Mouse (Mus musculus) right cerebral cortex, postnatal 36 days (tissue): ENCODE measurements around the gene Sel1l3.

Source experiments
- DNase-seq, 2 experiments: peaks; one replicate each; pipeline ENCODE4 v3.0.0; 2022; ENCODE audit warnings: low spot score in 2 of 2, mixed read lengths in 1 of 2

Gene Sel1l3

DNA sequence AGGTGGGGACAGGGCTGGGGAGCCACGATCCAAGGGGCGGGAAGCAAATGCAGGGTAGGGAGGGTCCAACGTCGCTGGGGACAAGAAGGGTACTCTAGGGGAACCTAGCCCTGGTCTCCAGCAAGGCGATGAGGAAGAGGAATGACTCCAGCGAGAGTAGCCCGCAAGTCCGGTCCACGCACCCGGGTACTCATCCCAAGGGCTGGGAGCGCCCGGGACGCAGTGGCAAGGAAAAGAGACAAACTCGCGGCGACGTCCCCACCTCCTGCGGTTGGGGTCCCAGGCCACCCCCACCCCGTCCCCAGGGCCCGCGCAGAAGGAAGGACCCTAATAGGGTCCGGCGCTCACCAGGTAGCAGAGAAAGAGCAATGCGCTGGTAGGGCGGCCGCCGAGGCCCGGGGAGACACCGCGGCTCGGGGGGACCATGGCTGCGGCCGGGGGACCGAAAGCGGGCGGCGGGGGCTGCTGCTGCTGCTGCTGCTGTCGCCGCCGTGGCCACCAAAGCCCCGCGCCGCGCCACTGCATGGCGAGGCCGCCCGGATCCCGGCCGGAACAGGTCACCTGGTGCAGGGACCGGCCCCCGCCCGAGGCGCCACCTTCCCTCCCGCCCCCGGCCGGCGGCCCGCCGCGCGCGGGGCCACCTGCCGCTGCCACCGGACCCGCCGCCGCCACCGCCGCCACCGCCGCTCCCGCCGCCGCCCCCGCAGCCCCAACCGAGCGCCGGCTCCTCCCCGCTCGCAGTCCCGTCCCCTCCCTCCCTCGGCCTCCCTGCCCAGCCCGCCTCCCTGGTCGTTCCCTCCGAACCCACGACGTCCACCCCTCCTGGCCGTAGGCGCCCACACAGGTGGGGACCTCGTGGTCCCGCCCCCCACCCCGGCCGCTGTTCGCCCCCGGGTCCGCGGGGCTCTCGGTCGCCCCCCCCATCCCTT is 681 bp downstream of the Sel1l3 start:
- DNase-seq = no peak

DNA sequence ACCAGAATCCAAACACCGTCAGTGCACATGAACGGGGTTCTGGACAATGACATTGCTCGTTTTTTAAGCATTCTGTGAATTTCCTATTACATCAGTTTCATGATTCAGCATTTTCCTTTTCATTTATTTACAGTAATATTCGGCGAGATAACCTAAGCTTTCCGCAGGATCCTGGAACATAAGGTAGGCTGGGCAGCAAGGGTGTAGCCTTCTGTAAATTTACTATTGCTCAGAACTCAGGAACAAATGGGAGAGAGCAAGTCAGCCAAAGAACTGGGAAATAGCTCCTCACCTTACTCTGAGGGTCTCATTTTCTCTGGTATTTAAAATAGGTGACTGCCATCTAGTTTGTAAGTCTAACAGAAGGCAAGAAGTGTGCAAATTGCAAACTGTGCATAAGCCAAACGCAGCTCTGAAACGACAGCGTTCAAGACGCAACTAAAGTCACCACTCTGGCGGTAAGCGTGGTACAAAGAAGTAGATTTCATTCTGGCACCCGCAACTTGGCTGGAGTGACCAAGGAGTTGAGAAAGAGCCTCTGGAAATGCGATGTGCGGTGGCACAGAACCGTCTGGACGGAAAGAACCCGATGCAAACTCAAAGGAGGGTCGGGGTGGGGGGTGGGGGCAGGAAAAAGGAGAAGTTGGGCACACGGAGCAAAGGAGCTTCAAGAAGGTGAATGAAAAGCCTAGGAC is 1.5 kb downstream of the Sel1l3 start:
- no peak for DNase-seq

- DNase-seq = no peak
These were observed 2.5 kb downstream of the Sel1l3 start for GRCm38 (mm10) chr5:53211241-53211640.

GRCm38 (mm10) chr5:53210481-53210880 is 3.2 kb downstream of the Sel1l3 start:
- no peak for DNase-seq

DNA sequence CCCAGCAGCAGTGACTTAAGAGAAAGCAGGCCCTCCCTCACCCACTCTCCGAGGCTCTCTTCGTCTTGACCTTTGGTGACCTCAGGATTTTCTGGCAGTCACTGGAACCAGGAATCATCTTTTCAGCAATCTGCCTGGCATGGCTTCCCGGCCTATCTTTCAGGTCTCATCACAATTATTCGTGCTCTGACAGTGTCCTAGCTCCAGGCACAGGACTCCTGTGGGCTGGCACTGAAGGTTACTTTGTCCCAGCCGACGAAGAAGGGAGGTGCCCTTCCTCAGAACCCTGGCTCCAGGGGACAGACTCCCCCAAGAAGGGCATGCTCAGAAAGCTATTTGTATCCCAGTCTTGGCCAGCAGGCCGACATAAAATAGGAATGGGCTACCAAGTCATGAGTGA is 4.0 kb downstream of the Sel1l3 start:
- no peak for DNase-seq

DNA sequence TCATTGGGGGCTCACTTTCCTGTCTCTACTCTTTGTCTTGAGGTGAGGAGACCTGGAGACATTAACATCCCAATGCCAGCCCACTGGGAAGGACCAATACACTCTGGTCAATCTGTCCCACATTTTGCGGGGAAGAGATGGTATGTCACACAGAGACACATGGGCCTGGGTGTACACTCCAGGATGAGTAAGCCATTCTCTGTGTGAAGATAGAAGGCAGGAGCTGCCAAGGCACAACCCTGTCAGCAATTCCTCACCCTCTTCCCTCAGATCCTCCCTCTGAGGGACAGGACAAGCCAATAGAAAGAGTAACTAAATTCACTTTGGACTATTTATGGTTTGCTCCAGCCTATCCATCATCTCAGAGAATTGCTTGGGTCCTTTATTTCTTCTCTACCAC is 5.0 kb downstream of the Sel1l3 start:
- DNase-seq = no peak

GRCm38 (mm10) chr5:53206575-53206974 is 7.2 kb downstream of the Sel1l3 start:
- DNase-seq = no peak

DNA sequence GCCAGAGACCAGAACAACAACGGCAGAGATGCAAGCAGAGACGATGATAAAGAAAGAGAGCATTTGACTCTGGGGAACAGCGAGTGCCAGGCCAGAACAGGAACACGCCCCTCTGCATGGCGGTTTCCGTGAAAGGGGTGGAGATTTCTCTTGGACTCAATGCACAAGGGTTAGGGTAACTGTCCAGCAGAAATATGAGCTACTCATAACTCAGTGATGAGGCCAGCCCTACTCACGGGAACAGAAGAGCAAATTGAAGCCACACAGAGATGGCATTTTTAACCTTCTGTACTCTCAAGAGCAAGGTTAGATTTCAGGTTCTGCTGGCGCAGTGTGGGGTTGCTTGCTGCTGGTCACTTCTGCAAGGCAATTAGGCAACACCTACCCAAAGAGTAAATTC is 11.0 kb downstream of the Sel1l3 start:
- DNase-seq = no peak

GRCm38 (mm10) chr5:53200825-53201224 is 12.9 kb downstream of the Sel1l3 start:
- DNase-seq = no peak

DNA sequence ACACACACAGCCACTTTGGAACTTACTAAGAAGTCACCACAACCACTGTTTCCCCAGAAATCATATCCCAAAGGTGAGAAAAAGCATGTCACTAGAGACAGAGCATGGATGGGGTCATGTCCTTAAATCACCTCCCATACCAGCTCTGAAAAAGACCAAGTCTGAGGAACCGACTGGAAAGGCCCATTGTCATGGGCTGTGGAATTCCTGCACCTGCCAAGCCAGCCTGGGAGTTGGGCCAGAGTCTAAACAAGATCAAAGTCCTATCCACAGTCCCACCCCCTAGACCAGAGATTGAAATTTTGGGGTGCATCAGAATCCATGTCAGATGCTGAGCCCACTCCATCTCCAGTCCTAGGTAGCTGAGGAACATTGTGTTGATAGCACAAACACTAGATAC is 15.3 kb downstream of the Sel1l3 start:
- DNase-seq = no peak

GRCm38 (mm10) chr5:53196387-53197088 is 17.2 kb downstream of the Sel1l3 start:
- no peak for DNase-seq

GRCm38 (mm10) chr5:53194841-53195240 is 18.9 kb downstream of the Sel1l3 start:
- no peak for DNase-seq

DNA sequence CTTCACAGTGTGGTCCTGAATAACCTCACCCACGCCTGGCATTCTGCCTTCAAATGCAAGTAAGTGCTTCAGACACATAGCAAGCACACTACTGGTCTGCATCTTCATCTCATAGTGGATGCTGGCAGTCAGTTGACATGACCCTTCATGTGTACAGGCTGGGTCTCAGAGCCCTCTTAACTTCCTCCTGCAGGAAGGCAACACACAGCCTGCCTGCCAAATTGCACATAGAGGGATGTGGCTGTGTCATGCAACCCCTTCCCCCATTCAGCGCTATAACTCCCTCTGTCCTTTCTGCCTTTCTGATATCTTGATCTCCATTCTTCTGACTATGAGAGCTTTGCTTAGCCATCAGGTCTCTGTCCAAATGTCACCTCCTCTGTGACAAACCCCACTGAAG is 19.3 kb downstream of the Sel1l3 start:
- DNase-seq = no peak

GRCm38 (mm10) chr5:53193092-53194030 is 20.4 kb downstream of the Sel1l3 start:
- no peak for DNase-seq

- DNase-seq = no peak
These were observed 25.1 kb downstream of the Sel1l3 start for GRCm38 (mm10) chr5:53188608-53189007.

DNA sequence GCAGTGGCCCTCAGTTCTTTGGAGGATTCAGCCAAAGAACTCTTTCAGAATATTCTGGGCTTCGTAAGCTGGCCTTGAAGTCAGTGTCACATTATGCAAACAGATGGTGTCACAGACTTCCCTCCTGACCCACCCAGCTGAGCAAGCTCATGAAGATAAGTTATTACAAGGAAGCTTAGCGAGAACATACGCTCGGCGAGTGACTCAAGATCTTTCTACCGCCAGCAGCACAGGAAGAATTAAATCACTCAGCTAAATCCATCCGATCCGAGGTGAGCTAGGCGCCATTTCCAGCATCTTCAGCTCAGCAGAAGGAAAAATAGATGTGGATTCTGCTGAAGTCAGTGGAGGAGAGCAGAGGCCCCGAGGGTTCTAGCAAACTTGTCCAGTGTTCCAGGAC is 26.5 kb downstream of the Sel1l3 start:
- DNase-seq = peak in 1 of 2 experiments; percentile 43

- no peak for DNase-seq
These were observed 27.9 kb downstream of the Sel1l3 start for GRCm38 (mm10) chr5:53185803-53186202.

GRCm38 (mm10) chr5:53179965-53180364 is 33.8 kb downstream of the Sel1l3 start:
- DNase-seq = no peak

DNA sequence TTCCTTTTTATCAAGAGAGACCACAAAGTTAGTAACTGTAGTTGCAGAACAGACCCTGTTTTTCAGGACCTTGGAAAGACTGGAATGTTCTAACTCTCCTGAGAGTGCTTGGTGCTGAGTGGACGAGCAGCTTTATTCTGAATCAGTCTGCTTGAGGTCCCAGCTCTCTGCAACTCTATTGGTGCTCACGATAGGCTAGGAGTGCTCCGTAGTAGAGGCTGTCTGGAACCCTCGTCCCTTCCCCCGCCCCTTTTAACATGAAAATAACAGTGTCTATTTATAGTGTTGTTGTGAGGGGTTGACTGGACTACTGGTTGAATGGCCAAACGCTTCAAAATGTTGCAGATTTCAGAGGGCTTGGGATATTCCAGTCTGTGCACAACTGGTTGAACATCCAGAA is 37.0 kb downstream of the Sel1l3 start:
- DNase-seq = no peak

GRCm38 (mm10) chr5:53176075-53176474 is 37.7 kb downstream of the Sel1l3 start:
- DNase-seq = no peak

DNA sequence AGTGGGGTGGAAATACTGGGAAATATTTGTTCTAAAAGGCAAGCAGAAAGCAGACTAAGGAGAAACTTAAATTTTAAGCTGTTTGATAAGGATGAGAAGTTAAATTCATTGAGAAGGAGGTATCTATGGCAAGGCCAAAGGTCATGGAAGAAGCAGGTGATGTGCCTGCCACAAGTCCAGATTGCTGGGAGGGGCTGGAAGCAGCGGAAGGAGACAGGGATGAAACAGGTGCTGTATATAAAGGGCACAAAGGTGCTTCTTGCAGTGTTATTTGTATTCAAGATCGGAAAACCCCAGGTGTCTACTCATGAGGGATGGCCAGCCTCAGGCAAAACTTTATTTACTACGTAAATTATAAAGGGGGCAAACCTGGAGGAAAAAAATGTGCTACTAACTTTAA is 38.5 kb downstream of the Sel1l3 start:
- DNase-seq = no peak
